Mouse (Mus musculus) spleen, adult 2 months (tissue): Measurements from ENCODE around the gene Trim71. TPM values are rescaled to one million over a fixed set of nuclear protein-coding genes. Genes with fewer than 3 reads are reported as not detected.

ENCODE experiments used
- DNase-seq, 2 experiments: peaks; one replicate each; pipeline versions ENCODE4 v3.0.0 to v3.0.0-alpha.2; 2012 to 2021; ENCODE audit warnings: low spot score in 2 of 2, low read depth in 1 of 2
- H3K27ac ChIP-seq: fragments of 200-500 bp; 2 replicates; pipeline ENCODE4 v1.5.1; 2012; ENCODE audit warnings: low read length, inconsistent platforms; ENCODE audit not compliant: insufficient read depth
- H3K27me3 ChIP-seq: fragments of 200-500 bp; 2 replicates; pipeline ENCODE4 v1.6.1; 2012; ENCODE audit warnings: mild to moderate bottlenecking, moderate library complexity, low read length, inconsistent platforms; ENCODE audit not compliant: control insufficient read depth, insufficient read depth
- H3K36me3 ChIP-seq: fragments of 200-500 bp; 2 replicates; pipeline ENCODE4 v1.6.1; 2012; ENCODE audit warnings: mild to moderate bottlenecking, low read length, inconsistent platforms; ENCODE audit not compliant: control insufficient read depth, insufficient read depth
- H3K4me1 ChIP-seq: fragments of 200-500 bp; 2 replicates; pipeline ENCODE4 v1.6.1; 2011; ENCODE audit warnings: inconsistent platforms; ENCODE audit not compliant: control insufficient read depth, insufficient read depth, insufficient read length
- H3K4me3 ChIP-seq: fragments of 200-500 bp; 2 replicates; pipeline ENCODE4 v1.5.1; 2011; ENCODE audit warnings: mild to moderate bottlenecking, inconsistent platforms; ENCODE audit not compliant: insufficient read depth, insufficient read length; ENCODE audit errors: extremely low read depth
- CTCF ChIP-seq: fragments of 200-500 bp; IDR thresholded peaks from 2 replicates; pipeline ENCODE4 v1.5.1; 2011; ENCODE audit warnings: mild to moderate bottlenecking, inconsistent platforms; ENCODE audit not compliant: insufficient read depth, insufficient read length, insufficient replicate concordance; ENCODE audit errors: extremely low read depth
- POLR2A ChIP-seq: fragments of 200-500 bp; IDR thresholded peaks from 2 replicates; pipeline ENCODE4 v1.6.1; 2011; ENCODE audit warnings: low read depth, low read length, inconsistent platforms
- WGBS: fragments of 180-500 bp; shearing (Covaris S2); methylation state at CpG from one replicate; pipeline ENCODE4 v1.1.7; 2018; 5-methylcytosine and 5-hydroxymethylcytosine counted together
- polyA plus RNA-seq: library from polyadenylated mRNA; depleted of rRNA; stranded (reverse); fragments of >200 nt; gene quantifications from 2 replicates; pipeline ENCODE4 v1.2.3, GENCODE M21; 2012

Trim71 gene
- polyA plus RNA-seq, 1 experiment = 0.05 TPM

GRCm38 (mm10) chr9:114515364-114515763 is 48.8 kb downstream of the Trim71 start, which contains the start of gene C130032M10Rik:
Gene C130032M10Rik (plus strand): TSS chr9:114515697.
- 68% methylated on average over 11 of the region's 11 CpGs for WGBS
- TF ChIP-seq CTCF (no peak), POLR2A (no peak)
- no peak within 1 kb of the TSS for H3K27ac ChIP-seq
- DNase-seq = no peak
- H3K4me3 ChIP-seq = no peak within 1 kb of the TSS
- no peaks in the 10 kb centered on the region for H3K27me3 ChIP-seq
- H3K36me3 ChIP-seq = no peaks in the 10 kb centered on the region
- H3K4me1 ChIP-seq = no peaks in the 10 kb centered on the region; the same call in 1 of the 2 replicates

- Histone ChIP-seq H3K36me3 (no peaks in the 10 kb centered on the region), H3K27me3 (no peaks in the 10 kb centered on the region), H3K4me1 (peaks cover 3% of the 10 kb centered on the region), H3K27ac (no peak overlapping the region), H3K4me3 (no peak overlapping the region)
- WGBS = 97% methylated on average over 21 of the region's 21 CpGs
- TF ChIP-seq POLR2A (no peak), CTCF (no peak)
- DNase-seq = no peak
Observed at GRCm38 (mm10) chr9:114512831-114513230, 51.3 kb downstream of the Trim71 start.

GRCm38 (mm10) chr9:114509785-114510184 is 54.4 kb downstream of the Trim71 start:
- no peak overlapping the region for H3K27ac ChIP-seq
- no peaks in the 10 kb centered on the region for H3K27me3 ChIP-seq
- no peak for TF ChIP-seq CTCF
- no peak for TF ChIP-seq POLR2A
- no peak for DNase-seq
- 43% methylated on average over 9 of the region's 9 CpGs for WGBS
- no peak overlapping the region for H3K4me3 ChIP-seq
- peaks cover 3% of the 10 kb centered on the region for H3K4me1 ChIP-seq
- no peaks in the 10 kb centered on the region for H3K36me3 ChIP-seq

- WGBS = 24% methylated on average over 9 of the region's 9 CpGs
- Histone ChIP-seq H3K27me3 (no peaks in the 10 kb centered on the region), H3K27ac (no peak overlapping the region), H3K36me3 (no peaks in the 10 kb centered on the region), H3K4me1 (peaks cover 3% of the 10 kb centered on the region), H3K4me3 (no peak overlapping the region)
- TF ChIP-seq POLR2A (no peak), CTCF (no peak)
- DNase-seq = no peak
Observed at GRCm38 (mm10) chr9:114507421-114507820, 56.7 kb downstream of the Trim71 start.

- H3K36me3 ChIP-seq = no peaks in the 10 kb centered on the region
- TF ChIP-seq POLR2A (no peak), CTCF (no peak)
- H3K4me3 ChIP-seq = no peak overlapping the region
- H3K27ac ChIP-seq = no peak overlapping the region
- no peaks in the 10 kb centered on the region for H3K27me3 ChIP-seq
- 35% methylated on average over 4 of the region's 4 CpGs for whole genome bisulfite sequencing
- peaks cover 3% of the 10 kb centered on the region for H3K4me1 ChIP-seq
- DNase-seq = no peak
Observed at GRCm38 (mm10) chr9:114506564-114506963, 57.6 kb downstream of the Trim71 start.

- DNase-seq = no peak
- Histone ChIP-seq H3K4me1 (peaks cover 2% of the 10 kb centered on the region), H3K27me3 (no peaks in the 10 kb centered on the region), H3K27ac (no peak within 1 kb of the TSS), H3K36me3 (no peaks in the 10 kb centered on the region), H3K4me3 (no peak within 1 kb of the TSS)
- whole genome bisulfite sequencing = 91% methylated on average over 9 of the region's 9 CpGs
- TF ChIP-seq POLR2A (no peak), CTCF (no peak)
Observed at GRCm38 (mm10) chr9:114504816-114505215, 59.4 kb downstream of the Trim71 start, which contains the start of gene Ccr4. Gene Ccr4 (minus strand): TSS chr9:114504916.

- no peaks in the 10 kb centered on the region for H3K36me3 ChIP-seq
- no peaks in the 10 kb centered on the region for H3K4me1 ChIP-seq
- TF ChIP-seq POLR2A (no peak), CTCF (no peak)
- no peak overlapping the region for H3K27ac ChIP-seq
- WGBS = 78% methylated on average over 15 of the region's 15 CpGs
- no peaks in the 10 kb centered on the region for H3K27me3 ChIP-seq
- no peak for DNase-seq
- H3K4me3 ChIP-seq = no peak overlapping the region
Observed at GRCm38 (mm10) chr9:114502711-114503427, 61.3 kb downstream of the Trim71 start.
